Mouse (Mus musculus) fat pad, adult 2 months (tissue): ENCODE measurements around the gene Dock8.

Source experiments
- DNase-seq: peaks from one replicate; pipeline ENCODE4 v3.0.0-alpha.2; 2011; ENCODE audit warnings: low read depth, low spot score; ENCODE audit errors: extremely low read depth

Gene Dock8

GRCm38 (mm10) chr19:25107417-25107816 is 108.1 kb downstream of the Dock8 start:
- no peak for DNase-seq

- no peak for DNase-seq
Observed at GRCm38 (mm10) chr19:25111591-25112233, 112.4 kb downstream of the Dock8 start.

- DNase-seq, result no peak
Observed at GRCm38 (mm10) chr19:25116981-25117380, 117.6 kb downstream of the Dock8 start.

GRCm38 (mm10) chr19:25122417-25122816 is 123.1 kb downstream of the Dock8 start:
- DNase-seq, result no peak

GRCm38 (mm10) chr19:25123031-25123430 is 123.7 kb downstream of the Dock8 start:
- no peak for DNase-seq

- no peak for DNase-seq
Observed at GRCm38 (mm10) chr19:25123461-25123860, 124.1 kb downstream of the Dock8 start.

GRCm38 (mm10) chr19:25132322-25132721 is 133.0 kb downstream of the Dock8 start:
- no peak for DNase-seq

- DNase-seq, result no peak
Observed at GRCm38 (mm10) chr19:25133959-25134358, 134.6 kb downstream of the Dock8 start.

GRCm38 (mm10) chr19:25136171-25136570 is 136.8 kb downstream of the Dock8 start:
- DNase-seq, result no peak

- peak; percentile 25 for DNase-seq
Observed at GRCm38 (mm10) chr19:25137907-25138820, 138.8 kb downstream of the Dock8 start.

- DNase-seq, result no peak
Observed at GRCm38 (mm10) chr19:25144110-25145028, 145.0 kb downstream of the Dock8 start.

GRCm38 (mm10) chr19:25145116-25145515 is 145.8 kb downstream of the Dock8 start:
- DNase-seq, result no peak

GRCm38 (mm10) chr19:25146122-25146521 is 146.8 kb downstream of the Dock8 start:
- no peak for DNase-seq

GRCm38 (mm10) chr19:25149788-25150187 is 150.5 kb downstream of the Dock8 start:
- DNase-seq, result no peak

GRCm38 (mm10) chr19:25154506-25155178 is 155.3 kb downstream of the Dock8 start:
- DNase-seq, result no peak

GRCm38 (mm10) chr19:25155250-25155649 is 155.9 kb downstream of the Dock8 start:
- no peak for DNase-seq

GRCm38 (mm10) chr19:25155709-25156108 is 156.4 kb downstream of the Dock8 start:
- DNase-seq, result no peak

- DNase-seq, result no peak
Observed at GRCm38 (mm10) chr19:25162270-25162669, 162.9 kb downstream of the Dock8 start.

- DNase-seq, result no peak
Observed at GRCm38 (mm10) chr19:25163426-25163825, 164.1 kb downstream of the Dock8 start.

- DNase-seq, result no peak
Observed at GRCm38 (mm10) chr19:25166412-25166811, 167.1 kb downstream of the Dock8 start.

GRCm38 (mm10) chr19:25171395-25171794 is 172.1 kb downstream of the Dock8 start:
- no peak for DNase-seq
